Mouse (Mus musculus): ENCODE results near the gene Cntn2. TPM values are rescaled to one million over a fixed set of nuclear protein-coding genes. Genes with fewer than 3 reads are reported as not detected.
A peak's percentile ranks its signal among the peaks of the same experiment; 100 is the strongest.
"Not testable (repeated sequence)": the region's sequence is repeated elsewhere in the genome, so short reads cannot be mapped to it uniquely, and the experiment has no call there.

Cntn2 gene
- total RNA-seq, 2 experiments from 2014 or later = 0.42 to 0.58 TPM

- no peak for DNase-seq
These were observed 31.5 kb downstream of the Cntn2 start for GRCm38 (mm10) chr1:132511521-132511920.

- no peak for DNase-seq
These were observed 33.3 kb downstream of the Cntn2 start for GRCm38 (mm10) chr1:132509771-132510170.

DNA sequence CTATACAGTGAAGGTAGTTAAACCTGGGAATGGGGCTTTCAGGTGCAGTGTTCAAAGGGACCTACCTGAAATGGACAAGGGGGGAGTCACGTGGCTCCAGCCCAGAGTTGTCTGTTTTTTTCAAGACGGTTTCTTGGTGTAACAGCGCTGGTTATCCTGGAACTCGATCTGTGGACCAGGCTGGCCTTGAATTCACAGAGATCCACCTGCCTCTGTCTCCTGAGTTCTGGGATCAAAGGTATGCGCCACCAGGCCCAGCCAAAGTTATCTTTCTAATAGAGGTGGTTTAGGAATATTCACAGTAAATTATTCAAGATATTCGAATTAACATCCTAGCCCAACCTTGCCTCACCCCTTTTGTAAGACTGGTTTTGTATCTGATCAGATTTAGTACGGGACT is 36.4 kb downstream of the Cntn2 start:
- DNase-seq = no peak

DNA sequence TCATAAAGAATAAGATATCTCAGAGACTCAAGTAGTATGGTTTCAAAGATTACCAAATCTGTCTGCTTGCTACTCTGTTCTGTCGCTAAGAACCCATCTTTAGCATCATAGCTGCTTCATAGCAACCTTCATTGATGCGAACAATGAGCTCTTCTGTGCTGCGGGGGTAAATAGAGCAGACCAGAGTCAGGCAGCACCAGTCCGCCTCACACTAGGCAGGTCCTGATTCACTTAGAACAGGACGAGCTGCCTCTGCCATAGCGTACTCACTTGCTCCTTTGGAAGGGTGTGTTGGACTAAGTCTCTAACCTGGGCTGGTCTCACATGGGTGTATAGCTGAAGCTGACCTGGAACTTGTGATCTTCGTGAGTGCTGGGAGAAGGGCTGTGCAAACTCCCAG is 37.0 kb downstream of the Cntn2 start, which contains the start of gene Tmem81:
Tmem81 (plus strand) TSS at position 173 of the 400 bp plus-strand sequence.
- no peak for DNase-seq

GRCm38 (mm10) chr1:132505155-132505554 is 37.9 kb downstream of the Cntn2 start:
- DNase-seq = no peak

DNA sequence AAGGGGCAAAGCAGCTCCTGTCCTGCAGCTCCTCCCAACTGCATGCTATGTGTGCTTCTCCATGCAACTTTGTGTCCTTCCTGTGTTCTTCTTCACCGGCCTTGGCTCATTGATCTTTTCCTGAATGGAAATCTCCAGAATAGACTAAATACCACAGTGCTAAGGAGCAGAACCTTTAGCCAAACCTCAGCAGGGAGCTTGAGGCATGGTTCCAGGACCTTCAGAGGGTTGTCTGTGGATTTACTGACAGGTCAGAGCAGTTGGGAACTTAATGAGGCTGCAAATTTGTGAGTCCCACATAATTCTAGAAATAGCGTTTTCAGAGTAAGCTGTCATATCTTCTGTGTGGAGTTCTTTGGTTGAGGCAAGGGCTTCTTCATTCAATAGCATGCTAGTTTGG is 42.5 kb downstream of the Cntn2 start:
- DNase-seq = no peak

- DNase-seq = no peak
These were observed 59.3 kb downstream of the Cntn2 start for GRCm38 (mm10) chr1:132483759-132484158.

GRCm38 (mm10) chr1:132483234-132483633 is 59.8 kb downstream of the Cntn2 start:
- no peak for DNase-seq

- DNase-seq = no peak
These were observed 61.4 kb downstream of the Cntn2 start for GRCm38 (mm10) chr1:132481619-132482018.

DNA sequence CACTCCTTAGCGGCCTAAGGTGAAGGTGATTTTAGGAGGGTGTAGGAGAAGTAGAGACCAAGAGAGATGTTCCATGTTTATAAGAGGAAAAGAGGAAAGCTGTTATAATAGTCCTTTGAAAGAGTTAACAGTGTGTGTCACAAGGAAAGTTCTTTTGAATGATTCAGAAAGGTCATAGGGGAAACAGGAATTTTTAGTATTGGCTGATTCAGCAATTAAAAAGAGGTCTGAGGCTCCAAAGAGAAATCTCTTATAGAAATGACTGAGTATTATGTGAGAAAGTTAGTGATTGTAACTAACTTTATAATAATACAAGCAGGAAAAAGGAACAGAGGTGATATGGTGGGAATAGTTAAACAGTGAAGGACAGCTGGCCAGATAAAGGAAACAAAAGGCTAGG is 63.6 kb downstream of the Cntn2 start:
- DNase-seq = no peak

GRCm38 (mm10) chr1:132476928-132477691 is 65.9 kb downstream of the Cntn2 start, which contains the start of gene Rbbp5:
Gene Rbbp5 (plus strand): TSS chr1:132477365.
- DNase-seq = peak; percentile 92

DNA sequence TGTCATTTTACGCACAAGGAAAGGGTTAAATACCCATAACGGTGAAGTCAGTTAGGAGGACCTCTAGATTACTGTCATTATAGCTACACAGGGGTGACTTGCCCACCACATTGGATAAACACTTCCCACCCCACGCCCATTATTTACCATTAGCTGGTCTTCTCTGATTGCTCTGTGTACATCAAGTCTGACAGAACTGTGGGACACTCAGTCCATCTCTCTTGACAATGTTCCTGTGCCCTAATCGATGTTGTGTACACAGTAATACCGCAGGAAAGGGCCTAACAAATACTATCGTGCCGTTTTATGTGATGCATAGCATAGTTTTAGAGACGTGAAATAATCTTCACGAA is 66.5 kb downstream of the Cntn2 start:
- peak; percentile 11 for DNase-seq

DNA sequence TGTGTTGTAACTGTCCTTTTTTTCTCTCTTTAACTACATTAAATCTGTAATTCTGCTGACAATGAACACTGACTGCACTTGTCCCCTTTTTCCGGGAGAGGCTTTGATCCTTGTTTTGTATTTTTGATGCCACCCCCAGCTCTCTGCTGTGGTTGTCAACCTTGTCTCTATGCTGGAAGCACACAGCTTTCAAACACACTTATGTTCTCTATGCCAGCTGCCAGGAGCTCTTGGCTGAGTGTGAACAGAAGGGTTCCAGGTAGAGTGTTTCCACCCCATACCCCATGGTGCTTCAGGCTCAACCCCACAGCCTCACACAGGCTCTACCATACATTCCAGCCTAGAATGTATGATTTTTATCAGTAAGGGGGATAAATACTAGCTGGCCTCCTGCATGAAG is 68.6 kb downstream of the Cntn2 start:
- DNase-seq = no peak

GRCm38 (mm10) chr1:132472537-132472936 is 70.5 kb downstream of the Cntn2 start:
- DNase-seq = no peak

- no peak for DNase-seq
These were observed 71.6 kb downstream of the Cntn2 start for GRCm38 (mm10) chr1:132471499-132471898.

DNA sequence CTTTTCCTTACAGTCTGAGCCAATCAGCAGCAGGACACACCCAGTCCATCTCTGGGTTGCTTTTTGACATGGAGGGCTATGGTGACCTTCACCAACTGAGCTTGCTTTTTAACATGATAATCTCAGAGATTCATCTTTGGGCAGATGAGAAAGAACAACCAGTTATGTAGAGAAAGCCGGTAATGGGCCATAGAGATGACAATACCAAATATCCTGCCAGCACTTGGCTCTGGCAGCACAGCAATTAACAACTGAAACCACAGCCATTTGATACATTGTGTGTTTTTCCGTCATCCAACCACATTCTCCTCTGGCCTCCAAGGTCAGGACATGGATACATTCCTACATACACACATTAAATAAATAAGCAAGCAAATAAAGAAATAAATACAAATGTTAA is 72.0 kb downstream of the Cntn2 start:
- no peak for DNase-seq

- DNase-seq = not testable (repeated sequence)
These were observed 73.0 kb downstream of the Cntn2 start for GRCm38 (mm10) chr1:132470031-132470430.

DNA sequence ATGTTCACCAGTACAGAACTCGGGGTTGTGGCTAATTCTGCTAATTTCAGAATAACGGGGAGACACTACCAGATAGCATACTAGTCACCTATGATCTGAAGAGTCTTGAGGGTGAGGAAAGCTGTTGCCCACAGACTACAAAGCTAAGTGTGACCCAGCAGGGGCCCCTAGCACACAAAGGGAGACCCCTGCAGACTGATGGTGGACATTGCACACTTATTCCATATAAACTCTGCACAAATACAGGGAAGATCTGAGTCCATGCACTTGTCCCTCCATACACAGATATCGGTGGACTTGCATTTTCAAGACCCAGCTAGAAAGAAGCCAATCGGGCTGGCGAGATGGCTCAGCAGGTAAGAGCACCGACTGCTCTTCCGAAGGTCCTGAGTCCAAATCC is 73.5 kb downstream of the Cntn2 start:
- no peak for DNase-seq

DNA sequence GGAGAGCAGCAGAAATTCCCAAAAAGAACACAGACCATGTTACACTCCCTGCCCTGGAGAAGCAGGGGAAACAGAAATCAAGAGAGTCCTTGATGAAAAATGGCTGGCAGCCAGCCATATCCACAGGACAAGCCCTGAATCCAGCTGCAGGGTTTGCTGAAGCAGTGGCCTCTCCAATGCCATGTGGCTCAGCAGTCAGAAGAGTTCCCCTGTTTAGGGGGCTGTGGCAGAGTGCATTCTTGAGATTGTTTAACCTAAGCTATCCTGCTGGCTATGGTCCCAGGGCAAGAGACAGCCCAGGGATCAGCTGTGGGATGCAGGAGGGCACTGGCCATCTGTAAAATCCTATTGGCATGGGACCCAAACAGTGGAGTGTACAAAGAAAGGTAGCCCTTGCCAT is 74.1 kb downstream of the Cntn2 start:
- DNase-seq = peak; percentile 68

DNA sequence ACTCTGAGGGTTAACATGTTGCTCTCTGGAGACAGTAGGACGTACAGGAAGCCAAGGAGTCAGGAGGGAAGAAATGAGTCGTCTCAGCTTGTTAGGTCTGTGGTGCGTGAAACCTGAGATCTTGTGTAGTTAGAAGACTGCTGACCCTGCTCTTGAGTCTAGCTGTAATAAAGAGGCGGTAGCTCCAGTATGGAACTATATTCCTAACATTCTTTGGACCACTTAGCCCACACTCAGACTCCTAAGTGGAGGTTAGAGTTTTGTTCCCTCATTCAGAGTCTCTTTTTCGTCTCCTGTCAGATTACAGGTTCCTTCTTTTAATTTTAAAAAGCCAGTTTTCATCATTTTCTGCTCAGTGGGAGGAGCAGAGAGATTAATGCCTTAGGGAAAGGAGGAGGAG is 78.4 kb downstream of the Cntn2 start:
- no peak for DNase-seq

Measured in adrenal gland, postnatal 10 days (tissue).